Mouse (Mus musculus) heart, embryonic 16.5 days (tissue): ENCODE results near the gene Ddx19a. TPM values are rescaled to one million over a fixed set of nuclear protein-coding genes. Genes with fewer than 3 reads are reported as not detected.
"Not testable (repeated sequence)": the region's sequence is repeated elsewhere in the genome, so short reads cannot be mapped to it uniquely, and the experiment has no call there.

Experiments used
- ATAC-seq: fragments of 200-750 bp; cut with Nextera tagmentation; replicated peaks from 2 replicates; pipeline ENCODE4 v1.8.0; 2017; ENCODE audit warnings: moderate number of reproducible peaks; ENCODE audit not compliant: insufficient read depth, low FRiP score; ENCODE audit errors: extremely low read depth
- H3K27ac ChIP-seq: fragments of 300-500 bp; sonication (generic); 2 replicates; pipeline ENCODE4 v1.5.1; 2014; ENCODE audit warnings: mild to moderate bottlenecking, low read length, control low read depth, moderate library complexity
- H3K27me3 ChIP-seq: fragments of 300-500 bp; sonication (generic); 2 replicates; pipeline ENCODE4 v1.6.1; 2014; ENCODE audit warnings: low read length, mixed read lengths; ENCODE audit not compliant: control insufficient read depth, insufficient read depth
- H3K36me3 ChIP-seq: fragments of 300-500 bp; sonication (generic); 2 replicates; pipeline ENCODE4 v1.6.1; 2014; ENCODE audit not compliant: control insufficient read depth, insufficient read depth
- H3K4me1 ChIP-seq: fragments of 300-500 bp; sonication (generic); 2 replicates; pipeline ENCODE4 v1.6.1; 2014; ENCODE audit warnings: low read length, mixed read lengths; ENCODE audit not compliant: control insufficient read depth, insufficient read depth
- H3K4me2 ChIP-seq: fragments of 300-500 bp; sonication (generic); 2 replicates; pipeline ENCODE4 v1.6.1; 2014; ENCODE audit warnings: low read depth, mild to moderate bottlenecking, control low read depth, low read length
- H3K4me3 ChIP-seq: fragments of 300-500 bp; sonication (generic); 2 replicates; pipeline ENCODE4 v1.5.1; 2014; ENCODE audit warnings: mild to moderate bottlenecking, control low read depth, low read length
- H3K9ac ChIP-seq: fragments of 300-500 bp; sonication (generic); 2 replicates; pipeline ENCODE4 v1.6.1; 2014; ENCODE audit warnings: low read length, control low read depth
- H3K9me3 ChIP-seq: fragments of 300-500 bp; sonication (generic); replicated peaks from 2 replicates; pipeline ENCODE4 v1.6.1; 2016; ENCODE audit warnings: low read length; ENCODE audit not compliant: control insufficient read depth
- WGBS: fragments of 180-500 bp; shearing (Covaris S2); extraction: QIAGEN DNeasy Blood & Tissue Kit; methylation state at CpG from one replicate; pipeline ENCODE4 v1.1.7; 2014; 5-methylcytosine and 5-hydroxymethylcytosine counted together
- polyA plus RNA-seq: library from polyadenylated mRNA; unstranded; fragments of >200 nt; fragmentation: Nextera tagmentation; extraction: Ambion mirVana; gene quantifications from 2 replicates; pipeline ENCODE4 v1.2.1, GENCODE M21; 2015

Ddx19a gene
- polyA plus RNA-seq, 1 experiment from 2014 or later, result 10.3 TPM

DNA sequence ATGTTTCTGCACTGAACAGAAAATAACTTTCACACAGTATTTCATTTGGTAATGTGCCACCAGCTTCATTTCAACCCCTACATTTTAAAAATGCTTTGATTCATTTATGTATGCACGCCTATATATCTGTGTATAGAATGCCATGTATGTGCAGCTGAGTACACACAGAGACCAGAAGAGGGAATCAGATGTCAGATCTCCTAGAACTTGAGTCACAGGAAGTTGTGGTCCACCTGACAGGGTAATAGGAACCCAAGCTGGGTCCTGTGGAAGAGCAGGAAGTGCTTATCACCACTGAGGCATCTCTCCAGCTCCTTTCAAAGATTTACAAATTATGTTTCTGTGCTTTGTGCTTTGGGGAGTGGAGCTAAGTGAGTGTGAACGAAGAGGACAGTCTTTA, 16.3 kb downstream of the Ddx19a start:
- Histone ChIP-seq H3K4me3 (no peak overlapping the region), H3K9me3 (no peaks in the 10 kb centered on the region), H3K4me1 (no peaks in the 10 kb centered on the region), H3K4me2 (no peak overlapping the region), H3K9ac (no peak overlapping the region), H3K27ac (no peak overlapping the region), H3K36me3 (peaks cover 56% of the 10 kb centered on the region), H3K27me3 (no peaks in the 10 kb centered on the region)
- WGBS, result 79% methylated on average over 2 of the region's 2 CpGs
- no peak for ATAC-seq

DNA sequence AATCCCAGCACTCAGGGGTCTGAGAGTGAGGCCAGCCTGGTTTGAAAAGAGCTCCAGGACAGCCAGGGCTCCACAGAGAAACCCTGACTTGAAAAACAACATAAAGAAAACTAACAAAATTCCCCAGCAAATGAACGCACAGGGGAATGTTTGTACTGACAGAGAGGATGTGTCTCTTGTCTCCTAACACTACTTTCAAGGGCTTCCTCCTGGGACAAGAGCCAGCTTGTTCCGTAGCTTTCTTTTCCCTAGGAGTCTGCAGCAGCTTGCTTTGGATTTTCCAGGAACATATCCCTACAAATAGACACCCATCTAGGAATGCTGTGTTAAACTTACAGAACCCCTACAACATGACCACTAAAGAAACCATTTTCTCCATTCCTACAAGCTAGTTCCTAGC, 19.6 kb downstream of the Ddx19a start:
- H3K9me3 ChIP-seq, H3K4me2 ChIP-seq, H3K27ac ChIP-seq, H3K4me1 ChIP-seq, H3K27me3 ChIP-seq, H3K4me3 ChIP-seq, ATAC-seq, H3K9ac ChIP-seq: not testable (repeated sequence)
- H3K36me3 ChIP-seq, result peaks cover 43% of the 10 kb centered on the region
- 55% methylated on average over 2 of the region's 2 CpGs for WGBS

DNA sequence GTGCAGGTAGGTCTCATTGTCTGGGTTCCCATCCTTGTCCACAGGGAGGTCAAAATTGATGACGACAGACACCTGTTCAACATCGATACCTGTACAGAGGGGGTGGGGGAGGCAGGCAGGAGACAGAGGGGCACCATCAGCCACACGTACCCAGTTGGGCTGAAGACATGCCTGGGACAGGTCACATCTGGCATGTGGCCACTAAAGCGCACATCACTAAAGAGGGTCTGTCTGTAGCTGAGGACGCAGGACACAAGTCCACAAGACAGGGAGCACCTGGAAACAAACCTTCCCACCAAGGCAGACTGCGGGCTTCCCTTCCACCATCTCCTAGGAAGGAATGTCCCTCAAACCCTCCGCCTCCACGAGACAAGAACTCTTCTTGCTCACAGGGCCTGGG, 21.1 kb downstream of the Ddx19a start:
- not testable (repeated sequence) for H3K9ac ChIP-seq, H3K4me3 ChIP-seq, H3K4me1 ChIP-seq, H3K27ac ChIP-seq, H3K9me3 ChIP-seq, H3K27me3 ChIP-seq, ATAC-seq, H3K4me2 ChIP-seq
- 93% methylated on average over 8 of the region's 8 CpGs for WGBS
- peaks cover 32% of the 10 kb centered on the region for H3K36me3 ChIP-seq

DNA sequence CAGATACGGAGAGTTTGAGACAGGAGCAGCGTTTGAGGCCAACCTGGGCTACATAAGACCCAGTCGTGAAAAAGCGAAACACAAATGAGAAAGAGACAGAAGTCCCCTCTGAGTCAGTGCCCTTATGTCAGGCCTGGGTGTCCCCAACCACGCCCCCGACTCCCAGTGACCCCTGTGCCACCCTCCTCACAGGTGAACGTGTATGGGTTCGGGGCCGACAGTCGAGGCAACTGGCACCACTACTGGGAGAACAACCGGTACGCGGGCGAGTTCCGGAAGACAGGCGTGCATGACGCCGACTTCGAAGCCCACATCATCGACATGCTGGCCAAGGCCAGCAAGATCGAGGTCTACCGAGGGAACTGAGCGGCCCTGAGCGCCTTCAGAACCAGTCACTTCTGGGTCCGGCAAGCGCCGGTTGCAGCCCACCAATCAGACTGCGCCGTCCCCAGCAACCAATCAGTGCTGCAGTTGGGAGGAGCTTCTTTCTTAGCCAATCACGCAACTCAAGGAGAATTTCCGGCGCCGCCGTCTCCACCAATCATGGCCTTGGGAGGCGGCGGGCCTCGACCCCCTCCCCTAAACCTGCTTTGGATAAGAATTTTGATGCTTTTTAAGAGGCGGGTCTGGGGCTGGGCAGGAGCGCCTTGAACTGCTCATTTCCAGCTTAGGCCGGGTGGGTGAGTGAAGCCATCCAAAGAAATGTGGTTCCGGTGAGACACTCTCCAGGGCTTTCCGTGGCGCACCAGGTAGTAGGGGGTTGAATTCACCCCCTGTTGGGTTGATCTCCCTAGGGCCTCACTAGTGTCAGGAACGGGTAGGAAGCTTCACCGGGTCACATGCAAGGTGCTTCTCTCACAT, 27.5 kb downstream of the Ddx19a start:
- WGBS, result 6% methylated on average over 45 of the region's 45 CpGs
- Histone ChIP-seq H3K27ac (peak overlapping the region; percentile 49; the same call in 1 of the 2 replicates), H3K9me3 (no peaks in the 10 kb centered on the region), H3K4me3 (peak overlapping the region; percentile 64), H3K9ac (peak overlapping the region; percentile 77), H3K27me3 (no peaks in the 10 kb centered on the region), H3K36me3 (peaks cover 16% of the 10 kb centered on the region), H3K4me2 (peak overlapping the region; percentile 93), H3K4me1 (peaks cover 20% of the 10 kb centered on the region)
- peak; percentile 90 for ATAC-seq

DNA sequence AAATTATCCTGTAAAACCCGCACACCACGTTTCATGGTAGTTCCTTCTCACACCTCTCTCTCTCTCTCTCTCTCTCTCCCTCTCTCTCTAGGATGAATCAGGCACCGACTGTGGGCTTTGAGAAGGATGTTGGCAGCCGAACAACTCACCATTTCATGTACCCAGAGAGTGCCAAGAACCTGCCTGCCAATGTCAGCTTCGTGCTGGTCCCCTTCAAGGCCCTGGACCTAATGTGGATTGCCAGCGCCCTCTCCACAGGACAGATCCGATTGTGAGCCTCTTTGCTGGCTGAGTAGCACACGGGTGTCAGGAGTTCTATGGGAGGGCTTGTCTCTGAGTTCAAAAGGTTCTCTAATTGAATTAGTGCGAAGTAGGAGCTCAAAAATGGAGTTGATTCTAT, 30.3 kb downstream of the Ddx19a start:
- Histone ChIP-seq H3K9me3 (no peaks in the 10 kb centered on the region), H3K4me2 (no peak overlapping the region), H3K36me3 (peaks cover 17% of the 10 kb centered on the region), H3K9ac (no peak overlapping the region), H3K4me1 (peaks cover 24% of the 10 kb centered on the region), H3K4me3 (no peak overlapping the region), H3K27me3 (no peaks in the 10 kb centered on the region), H3K27ac (no peak overlapping the region)
- 82% methylated on average over 9 of the region's 9 CpGs for WGBS
- no peak for ATAC-seq

DNA sequence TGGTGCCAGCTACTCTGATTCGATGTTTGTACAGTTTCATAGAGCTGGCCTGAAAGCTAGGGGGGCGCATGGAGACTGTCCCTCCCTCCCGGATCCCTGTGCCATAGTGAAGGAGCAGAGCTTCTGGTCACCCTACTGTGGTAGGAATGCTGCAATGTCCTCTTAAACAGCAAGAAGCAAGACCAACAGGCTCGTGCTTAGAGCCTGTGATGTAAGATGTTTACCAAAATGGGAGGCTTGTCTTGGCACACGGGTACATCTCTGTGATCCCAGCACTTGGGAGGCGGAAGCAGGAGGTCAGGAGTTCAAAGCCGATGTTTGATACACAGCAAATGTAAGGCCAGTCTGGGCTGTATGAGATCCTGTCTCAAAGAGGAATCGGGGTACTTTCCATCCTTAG, 31.0 kb downstream of the Ddx19a start:
- H3K27me3 ChIP-seq, result no peaks in the 10 kb centered on the region
- no peak overlapping the region for H3K4me2 ChIP-seq
- no peak overlapping the region for H3K4me3 ChIP-seq
- no peaks in the 10 kb centered on the region for H3K9me3 ChIP-seq
- 75% methylated on average over 8 of the region's 8 CpGs for WGBS
- peaks cover 20% of the 10 kb centered on the region for H3K36me3 ChIP-seq
- no peak overlapping the region for H3K9ac ChIP-seq
- no peak for ATAC-seq
- no peak overlapping the region for H3K27ac ChIP-seq
- H3K4me1 ChIP-seq, result peaks cover 24% of the 10 kb centered on the region

DNA sequence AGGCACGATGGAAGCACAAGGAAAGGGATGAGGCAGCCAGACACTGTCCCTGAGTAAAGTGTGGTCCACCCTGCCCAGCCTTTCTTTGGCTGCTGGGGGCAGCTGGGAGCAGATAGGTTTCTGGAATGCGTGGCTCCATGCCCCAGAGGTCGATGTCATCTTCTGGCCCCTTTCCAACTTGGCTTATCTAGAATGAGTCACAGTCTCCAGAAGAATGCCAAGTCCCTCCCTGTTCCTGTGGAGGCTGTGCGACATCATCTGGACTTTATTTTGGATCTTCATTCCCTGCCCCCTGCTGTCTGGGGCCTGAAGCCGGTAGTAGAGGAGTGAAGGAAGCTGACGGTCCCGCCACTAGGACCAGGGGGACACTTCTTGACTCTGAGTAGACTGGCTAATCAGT, 32.0 kb downstream of the Ddx19a start:
- Histone ChIP-seq H3K4me2 (peak overlapping the region; percentile 26; the same call in 1 of the 2 replicates), H3K36me3 (peaks cover 20% of the 10 kb centered on the region), H3K27ac (peak overlapping the region; percentile 43), H3K9ac (no peak overlapping the region), H3K4me1 (peaks cover 20% of the 10 kb centered on the region), H3K9me3 (no peaks in the 10 kb centered on the region), H3K4me3 (no peak overlapping the region), H3K27me3 (no peaks in the 10 kb centered on the region)
- WGBS, result 10% methylated on average over 7 of the region's 7 CpGs
- ATAC-seq, result peak; percentile 81

DNA sequence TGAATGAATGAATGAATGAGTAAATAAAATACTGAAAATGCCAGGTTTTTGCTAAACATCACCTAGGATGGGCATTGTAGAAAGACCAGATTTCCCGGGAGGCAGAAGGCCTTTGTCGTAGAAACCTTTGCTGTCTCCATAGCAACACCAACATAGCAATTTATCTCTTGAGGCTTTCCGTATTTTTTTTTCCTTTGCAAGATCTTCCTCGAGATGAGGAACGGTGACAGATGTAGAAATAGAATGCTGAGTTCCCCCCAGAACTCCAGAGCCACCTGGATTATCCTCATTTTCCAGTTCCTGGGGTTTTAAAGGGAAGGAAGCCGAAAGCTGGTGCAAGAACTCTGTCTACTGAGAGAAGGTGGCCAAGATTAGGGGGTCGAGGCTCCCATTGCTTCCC, 32.9 kb downstream of the Ddx19a start:
- no peaks in the 10 kb centered on the region for H3K27me3 ChIP-seq
- no peak for ATAC-seq
- peaks cover 16% of the 10 kb centered on the region for H3K4me1 ChIP-seq
- H3K4me3 ChIP-seq, result no peak overlapping the region
- peaks cover 20% of the 10 kb centered on the region for H3K36me3 ChIP-seq
- H3K27ac ChIP-seq, result no peak overlapping the region; the same call in 1 of the 2 replicates
- H3K9me3 ChIP-seq, result no peaks in the 10 kb centered on the region
- 63% methylated on average over 7 of the region's 7 CpGs for WGBS
- no peak overlapping the region for H3K9ac ChIP-seq
- H3K4me2 ChIP-seq, result no peak overlapping the region

DNA sequence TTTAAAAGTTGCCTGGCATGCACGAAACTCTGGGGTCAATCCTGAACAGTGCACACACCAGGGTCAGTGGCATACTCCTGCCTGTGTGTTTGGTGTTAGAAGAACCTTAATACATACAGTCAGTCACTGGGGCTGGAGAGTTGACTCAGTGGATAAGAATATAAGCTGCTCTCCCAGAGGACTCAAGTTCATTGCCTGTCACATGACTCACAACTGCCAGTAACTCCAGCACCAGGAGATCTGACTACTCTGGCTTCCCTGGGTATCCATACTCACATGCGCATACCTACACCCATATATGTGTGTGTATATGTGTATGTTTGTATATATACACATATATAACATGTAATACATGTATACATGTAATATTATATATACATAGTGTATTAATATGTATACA, 34.5 kb downstream of the Ddx19a start:
- no peak for ATAC-seq
- no peak overlapping the region for H3K9ac ChIP-seq
- no peak overlapping the region for H3K27ac ChIP-seq
- 87% methylated on average over 2 of the region's 2 CpGs for WGBS
- H3K4me2 ChIP-seq, result no peak overlapping the region
- no peaks in the 10 kb centered on the region for H3K27me3 ChIP-seq
- no peak overlapping the region for H3K4me3 ChIP-seq
- H3K9me3 ChIP-seq, result no peaks in the 10 kb centered on the region
- peaks cover 16% of the 10 kb centered on the region for H3K4me1 ChIP-seq
- H3K36me3 ChIP-seq, result peaks cover 20% of the 10 kb centered on the region
